Mouse (Mus musculus): Measurements from ENCODE around the gene Tomm20l. TPM values are rescaled to one million over a fixed set of nuclear protein-coding genes. Genes with fewer than 3 reads are reported as not detected.
A peak's percentile ranks its signal among the peaks of the same experiment; 100 is the strongest.
"Not testable (repeated sequence)": the region's sequence is repeated elsewhere in the genome, so short reads cannot be mapped to it uniquely, and the experiment has no call there.

The Tomm20l gene
- 1 to 10 TPM; 1.3 to 2.4 TPM for total RNA-seq (2021)
- long read RNA-seq, experiment 1, partial matches to known transcripts: 0 of 1 reads
- long read RNA-seq, experiment 1, other reads (novel, unspliced or antisense): 0 of 1 reads
- long read RNA-seq, experiment 2: 0 reads

DNA sequence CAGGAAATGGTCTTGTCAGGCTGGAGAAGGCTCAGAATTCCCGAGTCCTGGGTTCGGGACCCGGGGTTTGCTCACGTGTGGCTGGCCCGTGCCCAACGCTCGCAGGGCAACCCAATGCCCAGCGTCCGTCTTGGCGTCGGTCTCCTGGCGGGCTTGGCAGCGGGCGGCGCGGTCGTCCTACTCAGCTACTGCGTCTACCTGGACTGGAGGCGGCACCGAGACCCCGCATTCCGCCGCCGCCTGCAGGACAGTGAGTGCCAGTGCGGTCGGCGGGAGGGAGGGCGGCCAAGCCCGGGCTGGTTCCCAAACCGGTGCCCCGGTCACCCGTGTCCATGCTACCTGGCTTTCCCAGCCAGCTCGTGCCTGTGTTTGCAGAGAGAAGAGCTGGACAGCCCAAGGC lies at the start of gene Tomm20l:
Tomm20l (plus strand) TSS at position 98 of the 400 bp plus-strand sequence.
- DNase-seq: peak; percentile 48 to 60
- intact Hi-C loops (cut with DNase I): no loop called here

DNA sequence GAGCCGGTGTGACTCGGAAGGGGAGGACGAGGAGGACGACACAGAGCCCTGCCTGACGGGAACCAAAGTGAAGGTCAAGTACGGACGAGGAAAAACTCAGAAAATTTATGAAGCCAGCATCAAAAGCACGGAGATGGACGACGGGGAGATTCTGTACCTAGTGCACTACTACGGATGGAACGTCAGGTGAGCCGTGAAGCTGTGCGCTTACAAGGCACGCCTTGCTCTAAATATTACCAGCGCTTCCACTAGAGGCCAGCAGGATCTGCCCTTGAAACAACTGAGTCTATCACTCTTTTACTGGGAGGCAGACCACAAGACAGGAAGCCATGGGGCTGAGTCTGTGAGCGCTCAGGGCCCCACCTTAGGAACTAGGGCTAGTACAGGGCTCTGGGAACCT lies 41.4 kb upstream of the Tomm20l start:
- DNase-seq: no peak
- intact Hi-C loops (cut with DNase I): no loop called here

DNA sequence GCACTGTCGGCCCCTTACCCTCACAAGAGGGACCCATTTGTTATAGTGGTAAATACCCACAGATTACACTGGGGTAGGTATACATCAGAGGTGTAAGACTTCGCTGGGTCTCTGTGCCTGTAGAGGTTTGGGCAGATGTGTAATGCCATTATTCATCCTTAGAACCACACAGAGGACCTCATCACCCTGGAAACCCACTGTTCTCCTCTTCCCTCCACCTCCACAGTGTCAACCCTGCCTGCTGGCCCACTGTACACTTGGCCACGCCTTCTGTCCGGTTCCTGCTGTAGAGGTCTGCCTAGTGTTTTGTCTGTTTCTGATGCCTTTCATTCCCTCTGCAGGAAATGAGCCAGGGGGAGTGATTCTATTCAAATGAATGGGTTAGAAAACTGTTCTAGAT lies 39.2 kb upstream of the Tomm20l start:
- DNase-seq: no peak
- intact Hi-C loops (cut with DNase I): no loop called here

DNA sequence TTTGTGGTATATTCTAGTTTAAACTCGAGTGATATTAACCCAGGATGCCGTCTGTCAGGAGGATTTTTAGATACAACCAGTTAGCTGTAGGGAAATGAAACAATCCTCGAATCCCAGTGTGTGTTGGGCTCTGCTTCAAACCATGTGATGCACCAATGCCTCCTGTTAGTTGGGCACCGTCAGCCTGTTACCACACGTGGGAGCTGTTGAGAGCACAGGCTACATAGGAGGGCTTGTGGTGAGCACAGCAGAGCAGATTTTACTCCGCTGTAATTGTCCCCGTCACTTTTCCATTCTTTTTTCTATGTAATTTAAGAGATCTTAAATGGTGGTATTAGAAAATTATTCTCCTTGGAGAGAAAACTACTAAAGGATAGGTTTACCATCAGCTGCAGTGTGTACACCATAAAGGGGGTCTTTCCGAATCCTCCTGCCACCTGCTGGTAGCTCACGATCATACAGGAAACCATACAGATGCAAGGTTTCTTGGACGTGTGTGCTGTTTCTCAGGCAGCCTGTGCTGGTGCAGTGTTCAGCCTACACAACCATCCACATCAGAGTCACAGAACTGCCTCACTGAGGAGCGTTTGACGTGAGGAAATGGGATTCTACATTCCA lies 38.0 kb upstream of the Tomm20l start:
- intact Hi-C loops (cut with DNase I): no loop called here
- DNase-seq: peak in 1 of 2 experiments; percentile 15

DNA sequence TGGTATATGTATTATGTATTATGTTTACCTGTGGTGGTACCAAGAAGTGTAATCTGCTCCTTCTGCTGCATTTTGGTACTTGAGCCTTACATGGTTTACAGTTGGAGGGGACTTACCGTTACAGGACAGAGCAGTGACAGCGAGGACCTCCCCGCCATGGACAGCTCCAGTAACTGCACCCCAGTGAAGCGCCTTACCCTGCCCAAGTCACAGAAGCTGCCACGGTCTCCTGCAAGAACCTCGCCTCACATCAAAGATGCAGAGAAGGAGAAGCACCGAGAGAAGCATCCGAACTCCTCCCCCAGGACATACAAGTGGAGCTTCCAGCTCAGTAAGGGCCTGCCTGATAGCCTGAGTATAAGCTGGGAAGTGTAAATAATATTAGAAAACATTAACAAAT lies 24.9 kb upstream of the Tomm20l start:
- no peak for DNase-seq
- intact Hi-C loops (cut with DNase I): no loop called here

DNA sequence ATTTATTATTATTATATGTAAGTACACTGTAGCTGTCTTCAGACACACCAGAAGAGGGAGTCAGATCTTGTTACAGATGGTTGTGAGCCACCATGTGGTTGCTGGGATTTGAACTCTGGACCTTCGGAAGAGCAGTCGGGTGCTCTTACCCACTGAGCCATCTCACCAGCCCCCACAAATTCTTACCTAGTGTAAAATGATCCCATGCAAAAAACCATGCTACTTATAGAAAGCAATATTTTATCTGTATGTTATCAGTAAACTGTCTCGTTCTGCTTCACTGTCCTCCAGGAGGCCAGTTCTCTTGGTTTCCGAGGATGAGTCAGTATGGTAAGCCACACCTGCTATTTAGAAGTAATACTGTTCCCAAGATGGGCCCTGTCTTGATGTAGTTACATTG lies 7.0 kb upstream of the Tomm20l start:
- intact Hi-C loops (cut with DNase I); DNase-seq: not testable (repeated sequence)

DNA sequence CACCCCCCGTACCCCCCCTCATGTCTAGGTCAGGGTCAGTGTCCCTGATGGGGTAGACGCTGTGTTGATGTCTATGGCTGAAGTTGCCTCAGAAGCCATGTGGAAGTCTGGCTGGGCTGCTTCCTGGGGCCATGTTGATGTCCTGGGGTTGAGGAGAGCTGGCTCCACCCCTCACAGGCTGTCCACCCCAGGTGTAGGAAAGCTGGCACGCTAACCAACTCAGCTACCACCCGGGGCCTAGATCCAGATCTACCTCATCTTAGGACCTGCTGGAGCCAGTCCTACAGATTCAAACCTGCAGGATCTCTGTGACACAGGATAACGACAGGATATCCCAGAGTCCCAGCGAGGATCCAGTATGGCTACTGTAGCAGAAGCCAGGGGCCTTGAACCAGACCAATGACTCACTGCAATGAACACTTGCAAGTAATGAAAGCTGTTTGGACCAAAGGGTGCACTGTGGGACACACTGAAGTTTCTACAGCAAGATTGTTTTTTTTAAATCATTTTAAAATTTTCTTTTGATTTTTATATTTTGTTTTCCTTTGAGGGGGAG lies 3.9 kb upstream of the Tomm20l start:
- no peak for DNase-seq
- intact Hi-C loops (cut with DNase I): no loop called here

DNA sequence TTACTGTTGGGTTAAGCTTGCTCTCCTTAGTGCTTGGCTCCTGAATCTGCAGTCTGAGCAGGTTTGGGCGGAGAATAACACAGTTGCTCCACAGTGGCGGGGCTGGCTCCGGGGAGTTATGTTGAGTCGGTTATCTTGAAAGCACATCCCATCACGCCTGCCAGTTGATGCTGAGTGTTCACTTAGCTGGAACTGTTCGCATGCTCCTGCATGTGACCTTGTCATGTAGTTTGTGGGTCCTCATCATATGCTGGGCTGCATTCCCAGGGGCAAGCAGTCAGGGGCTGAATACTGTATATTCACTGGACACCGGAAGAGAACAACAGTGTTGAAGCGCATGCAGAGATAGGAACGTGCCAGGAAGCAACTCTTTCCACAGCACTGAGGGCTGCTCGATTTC lies 1.8 kb downstream of the Tomm20l start:
- DNase-seq: no peak
- intact Hi-C loops (cut with DNase I): no loop called here

DNA sequence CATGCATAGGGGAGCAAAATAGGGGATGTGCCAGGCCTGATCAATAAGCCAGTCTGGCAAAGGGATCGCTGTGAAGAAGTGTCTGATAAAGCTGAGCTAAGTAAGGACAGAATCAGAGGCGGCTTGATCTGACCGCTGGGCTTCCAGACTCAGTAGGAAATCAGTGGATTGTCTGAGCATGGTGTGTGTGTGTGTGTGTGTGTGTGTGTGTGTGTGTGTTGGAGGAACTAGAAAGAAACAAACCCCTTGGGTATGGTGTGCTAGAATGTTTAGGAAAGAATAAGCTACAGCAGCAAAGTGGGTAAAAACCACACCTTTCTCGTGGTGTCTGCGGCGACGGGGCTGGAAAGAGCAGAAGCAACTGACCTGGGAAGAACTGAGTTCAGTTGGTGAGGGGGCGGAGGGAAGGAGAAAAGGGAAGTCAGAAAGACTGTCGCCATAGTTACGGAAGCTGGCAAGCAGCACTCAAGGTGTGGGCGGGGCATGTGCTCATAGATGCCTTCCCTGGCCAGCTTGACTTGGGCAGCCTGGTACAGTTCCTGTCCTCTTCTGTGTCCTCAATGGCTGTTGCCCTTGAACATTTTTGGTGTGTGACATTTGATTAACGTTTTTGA lies 2.6 kb downstream of the Tomm20l start:
- peak; percentile 19 to 20 for DNase-seq
- intact Hi-C loops (cut with DNase I): no loop called here

DNA sequence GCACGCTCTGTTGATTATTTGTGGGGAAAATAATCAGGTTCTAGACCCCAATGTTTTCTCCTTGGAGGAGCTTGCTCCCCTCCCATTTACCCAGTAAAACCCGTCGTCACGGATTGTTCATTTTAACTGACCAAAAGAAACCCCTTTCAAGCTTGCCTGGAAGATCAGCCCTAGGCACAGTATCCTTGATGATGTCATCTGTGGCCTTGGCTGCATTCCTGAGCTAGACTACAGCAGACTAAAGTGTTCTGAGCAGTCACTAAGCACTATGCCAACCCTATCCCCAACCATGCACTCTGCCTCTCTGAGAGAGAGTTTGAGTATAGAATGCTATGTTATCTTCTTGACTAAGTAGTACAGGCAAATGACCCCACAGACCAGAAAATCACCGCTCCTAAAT lies 5.2 kb downstream of the Tomm20l start:
- no peak for DNase-seq
- intact Hi-C loops (cut with DNase I): no loop called here

DNA sequence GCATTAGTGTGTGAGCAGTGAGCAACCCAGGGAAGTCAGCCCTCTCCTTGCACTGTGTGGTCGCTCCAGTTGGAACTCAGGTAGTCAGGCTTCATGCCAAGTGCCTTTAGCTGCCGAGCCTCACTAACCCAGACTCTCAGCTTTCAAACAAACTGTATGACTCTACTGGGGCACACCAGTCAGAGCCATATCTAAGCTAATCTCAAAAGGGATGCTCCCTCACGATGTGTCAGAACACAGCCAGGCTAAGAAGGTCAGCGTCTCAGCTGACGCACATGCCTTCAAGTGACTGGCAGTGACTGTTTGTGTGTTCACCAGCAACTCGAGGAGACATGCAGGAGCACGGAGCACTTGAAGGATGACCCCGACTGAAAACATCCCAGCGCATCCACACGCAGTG lies 11.5 kb downstream of the Tomm20l start:
- no peak for DNase-seq
- intact Hi-C loops (cut with DNase I): no loop called here

DNA sequence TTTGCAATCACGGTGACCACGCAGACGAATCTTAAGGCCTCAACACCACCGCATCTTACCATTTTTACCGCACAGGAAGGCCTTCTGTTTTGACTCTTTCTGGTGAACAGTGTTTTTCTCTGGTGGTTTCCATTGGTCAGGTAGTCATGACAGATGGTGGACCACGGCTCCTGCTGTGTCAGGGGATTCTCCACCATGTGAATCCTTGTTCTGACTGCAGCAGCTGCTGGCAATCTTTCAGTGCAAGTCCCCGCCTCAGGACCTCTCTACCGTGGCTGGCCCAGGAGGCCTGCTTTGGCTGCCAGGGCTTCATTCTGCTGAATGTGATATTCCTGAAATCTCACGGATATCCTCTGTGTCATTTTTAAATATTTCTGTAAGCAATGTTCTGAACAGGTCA lies 12.1 kb downstream of the Tomm20l start:
- DNase-seq: no peak
- intact Hi-C loops (cut with DNase I): no loop called here

DNA sequence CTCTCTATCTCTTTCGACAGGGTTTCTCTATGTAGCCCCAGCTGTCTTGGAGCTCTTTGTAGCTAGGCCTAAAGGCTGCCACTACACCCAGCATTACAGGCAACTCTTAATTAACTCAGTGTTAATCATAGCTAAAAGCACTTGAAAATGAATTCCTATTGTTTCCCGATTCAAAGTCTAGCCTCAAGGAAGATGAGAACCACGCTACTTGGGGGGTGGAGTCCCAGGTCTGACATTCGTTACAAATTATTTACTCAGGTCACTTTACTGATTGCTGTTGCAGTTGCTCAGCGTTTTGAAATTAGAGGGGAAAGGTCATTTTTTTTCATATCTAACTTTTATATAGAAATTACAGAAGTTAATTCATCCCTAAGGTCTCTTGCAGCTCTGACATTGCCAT lies 24.4 kb downstream of the Tomm20l start:
- intact Hi-C loops (cut with DNase I): loop anchor here (5.0 kb wide), 1 partner anchor 163 kb away; the partner anchor contains the start of gene Psma3

DNA sequence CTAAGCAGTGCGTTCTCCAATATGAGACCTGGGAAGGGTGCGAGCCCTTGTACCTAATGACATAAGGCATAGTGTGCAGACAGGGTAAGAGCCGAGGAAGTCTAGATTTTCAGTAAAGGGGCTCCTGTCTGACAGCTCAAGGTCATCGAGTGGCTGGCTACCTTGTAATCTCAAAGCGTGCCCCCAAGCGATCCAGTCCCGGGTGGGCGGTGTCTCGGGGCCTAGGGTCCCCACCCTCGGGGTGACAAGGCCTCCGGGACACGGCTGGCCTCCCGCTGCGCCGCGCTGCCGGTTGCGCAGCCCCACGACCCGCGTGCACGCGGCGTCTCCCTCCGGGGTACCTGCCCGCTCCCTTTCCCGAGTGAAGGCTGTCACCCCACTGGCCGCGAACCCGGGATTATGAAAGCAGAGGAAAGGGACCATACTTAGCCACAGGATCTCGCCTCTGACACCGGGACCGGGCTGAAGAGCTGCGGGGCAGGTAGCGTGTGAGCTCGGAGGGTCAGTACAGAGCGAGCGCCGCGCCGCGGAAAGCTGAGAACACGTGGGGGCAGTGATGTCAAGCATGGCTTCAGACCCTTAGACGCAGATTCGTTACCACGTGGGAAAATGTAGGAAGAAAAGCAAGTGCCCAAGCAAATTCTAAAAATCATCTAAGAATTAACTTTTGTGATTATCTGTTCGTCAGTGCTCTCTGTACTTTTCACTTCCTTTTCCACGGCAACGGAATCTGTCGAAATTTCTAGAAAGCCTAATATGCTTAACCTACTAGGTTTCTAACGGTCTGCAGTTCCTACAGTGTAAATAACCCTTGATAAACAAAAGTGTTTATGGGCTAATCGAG lies 25.1 kb downstream of the Tomm20l start, which contains the start of the genes Timm9 and 2700049A03Rik:
Timm9 (minus strand) TSS at position 555 of the 844 bp plus-strand sequence.
2700049A03Rik (plus strand) TSS at position 719 of the 844 bp plus-strand sequence.
- intact Hi-C loops (cut with DNase I): loop anchor here (5.0 kb wide), 1 partner anchor 164 kb away; the partner anchor contains the start of gene Psma3
- DNase-seq: peak; percentile 77 to 79

More for the DNA sequence above, 24.4 kb downstream of the Tomm20l start:
- DNase-seq: no peak

DNA sequence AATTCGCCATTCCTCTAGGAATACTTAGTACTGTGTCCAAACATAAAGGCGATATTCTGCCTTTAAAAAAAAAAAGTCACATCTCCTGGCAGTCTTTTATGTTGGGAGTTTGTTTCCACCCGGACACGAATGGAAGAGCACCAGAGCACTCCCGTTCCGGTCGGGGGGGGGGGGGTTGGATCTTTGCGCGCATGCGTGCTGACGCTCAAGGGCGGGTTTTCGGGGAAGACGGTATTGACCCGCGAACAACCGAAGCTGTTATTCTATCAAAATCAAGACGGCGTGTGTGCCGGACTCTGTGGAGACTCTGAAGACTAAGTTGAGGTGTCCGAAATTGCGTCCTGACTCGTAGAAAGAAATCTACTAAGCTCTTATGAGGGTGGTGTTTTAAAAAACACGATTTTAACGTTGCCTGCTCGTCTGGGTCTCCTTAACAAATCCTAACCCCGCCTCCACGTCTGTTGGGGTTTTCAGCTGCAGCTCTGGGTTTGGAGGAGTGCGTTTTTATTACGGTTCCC lies 25.8 kb downstream of the Tomm20l start:
- peak; percentile 85 to 87 for DNase-seq
- intact Hi-C loops (cut with DNase I): loop anchor here (5.0 kb wide), 1 partner anchor 165 kb away; the partner anchor contains the start of gene Psma3

DNA sequence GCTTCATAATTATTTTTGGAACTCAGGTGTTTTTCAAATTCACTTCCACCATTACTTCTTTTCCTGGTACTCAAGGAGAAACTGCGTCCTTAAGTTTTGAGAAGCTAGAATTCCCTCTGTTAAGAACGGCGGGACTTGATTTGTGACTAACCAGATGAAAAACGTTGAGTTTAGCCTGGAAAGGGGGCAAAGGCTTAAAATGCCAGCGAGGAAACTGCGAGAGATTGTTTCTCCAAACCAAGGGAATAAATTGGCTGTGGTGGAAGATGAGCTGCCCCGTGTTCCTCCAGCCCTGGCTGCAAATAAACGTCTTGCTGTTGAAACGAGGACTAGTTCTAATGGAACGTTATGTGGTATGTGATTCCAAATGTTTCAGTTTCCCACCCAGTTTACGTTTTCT lies 26.5 kb downstream of the Tomm20l start:
- intact Hi-C loops (cut with DNase I): loop anchor here (5.0 kb wide), 1 partner anchor 165 kb away; the partner anchor contains the start of gene Psma3
- DNase-seq: no peak

DNA sequence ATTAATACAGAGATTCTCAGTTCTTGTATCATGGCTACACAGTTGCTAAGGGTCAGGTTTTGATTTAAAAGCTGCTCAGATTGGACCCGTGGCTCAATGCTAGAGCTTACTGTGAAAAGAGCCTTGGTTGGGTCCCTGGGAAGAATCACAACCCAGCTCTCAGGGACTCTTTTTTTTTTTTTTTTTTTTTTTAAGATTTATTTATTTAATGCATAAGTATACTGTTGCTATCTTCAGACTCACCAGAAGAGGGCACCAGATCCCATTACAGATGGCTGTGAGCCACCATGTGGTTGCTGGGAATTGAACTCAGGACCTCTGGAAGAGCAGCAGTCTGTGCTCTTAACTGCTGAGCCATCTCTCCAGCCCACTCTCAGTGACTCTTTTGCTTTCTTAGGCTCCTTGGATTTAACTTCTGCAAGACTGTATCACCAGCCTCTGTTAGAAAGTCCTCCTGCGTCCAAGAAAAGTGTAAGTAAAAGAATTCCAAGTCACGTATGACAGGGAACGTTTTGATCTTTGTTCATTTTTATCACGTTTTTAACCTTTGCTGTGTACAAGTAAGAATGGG lies 28.1 kb downstream of the Tomm20l start:
- intact Hi-C loops (cut with DNase I): loop anchor here (5.0 kb wide), 1 partner anchor 167 kb away; the partner anchor contains the start of gene Psma3
- DNase-seq: no peak

DNA sequence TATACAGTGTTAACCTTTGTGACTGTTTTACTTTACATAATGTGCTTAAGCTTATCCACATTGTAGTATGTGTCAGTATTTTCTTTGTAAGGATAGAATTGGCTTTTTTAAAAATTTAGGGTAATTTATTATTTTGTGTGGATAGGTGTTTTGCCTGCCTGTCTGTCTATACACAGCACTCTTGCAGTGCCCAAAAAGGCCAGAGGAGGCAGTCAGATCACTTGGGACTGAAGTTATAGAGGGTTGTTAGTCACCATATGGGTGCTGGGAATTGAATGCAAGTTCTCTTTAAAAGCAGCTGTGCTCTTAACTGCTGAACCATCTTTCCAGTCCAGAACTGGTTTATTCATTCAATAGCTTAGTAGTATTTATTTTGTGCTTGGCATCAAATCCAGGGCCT lies 30.0 kb downstream of the Tomm20l start:
- no peak for DNase-seq
- intact Hi-C loops (cut with DNase I): no loop called here

DNA sequence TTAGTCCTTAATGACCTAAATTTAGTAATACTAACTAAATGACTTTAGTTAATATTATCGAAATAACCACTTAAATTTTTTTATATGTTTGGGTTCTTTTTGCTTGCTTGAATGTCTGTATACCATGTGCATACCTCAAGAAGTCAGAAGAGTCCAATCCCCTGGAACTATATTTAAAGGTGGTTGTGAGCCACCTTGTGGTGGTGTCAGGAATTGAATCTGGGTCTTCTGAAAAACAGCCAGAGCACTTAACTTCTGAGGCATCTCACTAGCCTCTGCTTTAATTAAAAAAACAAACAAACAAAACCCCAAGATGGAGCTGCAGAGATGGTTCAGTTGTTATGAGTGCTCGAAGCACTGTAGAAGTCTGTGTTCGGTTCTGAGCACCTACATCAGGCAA lies 36.4 kb downstream of the Tomm20l start:
- DNase-seq: peak; percentile 39 to 59
- intact Hi-C loops (cut with DNase I): no loop called here

DNA sequence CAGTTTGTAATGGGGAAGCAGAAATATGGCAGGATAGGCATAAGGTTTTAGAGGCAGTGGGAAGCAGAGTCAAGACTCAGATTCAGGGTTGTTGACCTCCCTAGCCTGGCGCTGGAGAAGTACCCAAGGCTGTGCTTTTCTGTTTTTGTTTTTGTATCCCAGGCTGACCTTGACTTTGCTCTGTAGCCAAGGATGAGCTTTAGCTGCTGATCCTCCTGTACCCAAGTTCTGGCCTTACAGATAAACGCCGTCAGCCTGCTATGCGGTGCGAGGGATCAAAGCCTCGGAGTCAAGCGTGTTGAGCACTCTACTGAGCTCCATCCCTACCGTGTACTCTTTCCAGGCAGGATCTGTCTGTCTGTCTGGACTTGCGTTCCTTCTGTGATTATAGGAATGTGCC lies 37.6 kb downstream of the Tomm20l start:
- intact Hi-C loops (cut with DNase I): no loop called here
- no peak for DNase-seq
